Mouse (Mus musculus) limb, embryonic 15.5 days (tissue): ENCODE data around the gene Pax7. TPM values are rescaled to one million over a fixed set of nuclear protein-coding genes. Genes with fewer than 3 reads are reported as not detected.
A peak's percentile ranks its signal among the peaks of the same experiment; 100 is the strongest.

ENCODE experiments used
- ATAC-seq: fragments of 200-750 bp; cut with Nextera tagmentation; 2 replicates; pipeline ENCODE4 v1.8.0; 2017; ENCODE audit warnings: low read depth, moderate TSS enrichment; ENCODE audit not compliant: insufficient number of reproducible peaks, low FRiP score, low TSS enrichment
- H3K27ac ChIP-seq: fragments of 300-500 bp; sonication (generic); 2 replicates; pipeline ENCODE4 v1.5.1; 2015; ENCODE audit warnings: moderate library complexity, mild to moderate bottlenecking, inconsistent platforms
- H3K27me3 ChIP-seq: fragments of 300-500 bp; sonication (generic); 2 replicates; pipeline ENCODE4 v1.6.1; 2015; ENCODE audit warnings: inconsistent platforms
- H3K36me3 ChIP-seq: fragments of 300-500 bp; sonication (generic); 2 replicates; pipeline ENCODE4 v1.6.1; 2015; ENCODE audit warnings: inconsistent platforms
- H3K4me1 ChIP-seq: fragments of 300-500 bp; sonication (generic); 2 replicates; pipeline ENCODE4 v1.6.1; 2015; ENCODE audit warnings: inconsistent platforms
- H3K4me2 ChIP-seq: fragments of 300-500 bp; sonication (generic); 2 replicates; pipeline ENCODE4 v1.6.1; 2015; ENCODE audit warnings: mild to moderate bottlenecking, inconsistent platforms
- H3K4me3 ChIP-seq: fragments of 300-500 bp; sonication (generic); 2 replicates; pipeline ENCODE4 v1.5.1; 2015; ENCODE audit warnings: mild to moderate bottlenecking, inconsistent platforms
- H3K9ac ChIP-seq: fragments of 300-500 bp; sonication (generic); 2 replicates; pipeline ENCODE4 v1.6.1; 2015; ENCODE audit warnings: inconsistent platforms
- H3K9me3 ChIP-seq: fragments of 300-500 bp; sonication (generic); 2 replicates; pipeline ENCODE4 v1.6.1; 2016; ENCODE audit warnings: inconsistent platforms
- WGBS: fragments of 180-500 bp; shearing (Covaris S2); methylation state at CpG from one replicate; pipeline ENCODE4 v1.1.7; 2015; 5-methylcytosine and 5-hydroxymethylcytosine counted together
- polyA plus RNA-seq: library from polyadenylated mRNA; unstranded; fragments of >200 nt; fragmentation: Nextera tagmentation; extraction: Ambion mirVana; gene quantifications from 2 replicates; pipeline ENCODE4 v1.2.1, GENCODE M21; 2015

The Pax7 gene
- polyA plus RNA-seq, 1 experiment from 2014 or later: 0.38 TPM

DNA sequence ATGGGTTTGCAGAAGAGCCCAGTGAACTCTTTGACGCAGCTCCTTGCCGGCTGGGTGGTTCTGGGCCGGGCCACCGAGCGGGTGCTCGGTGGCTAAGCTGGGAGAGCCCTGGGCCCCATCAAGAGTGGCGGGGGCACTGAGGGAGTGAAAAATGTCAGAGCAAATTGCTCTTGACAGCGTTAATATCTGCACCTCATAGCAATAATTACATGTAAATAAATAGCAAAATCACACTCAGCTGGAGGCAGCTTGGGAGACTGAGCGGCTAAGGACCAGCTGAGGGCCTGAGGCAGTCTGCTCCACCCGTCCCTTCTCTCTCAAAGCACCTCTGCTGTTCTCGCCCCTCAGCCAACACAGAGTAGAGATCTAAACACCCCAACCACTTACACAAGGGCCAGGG, 72.6 kb downstream of the Pax7 start:
- no peaks in the 10 kb centered on the region for H3K9me3 ChIP-seq
- 54% methylated on average over 11 of the region's 11 CpGs for WGBS
- no peaks in the 10 kb centered on the region for H3K36me3 ChIP-seq
- ATAC-seq: no peak
- H3K4me3 ChIP-seq: no peak overlapping the region
- H3K9ac ChIP-seq: no peak overlapping the region
- H3K4me1 ChIP-seq: peaks cover 4% of the 10 kb centered on the region; the same call in 1 of the 2 replicates
- no peak overlapping the region for H3K4me2 ChIP-seq
- no peak overlapping the region for H3K27ac ChIP-seq
- peaks cover 78% of the 10 kb centered on the region for H3K27me3 ChIP-seq

DNA sequence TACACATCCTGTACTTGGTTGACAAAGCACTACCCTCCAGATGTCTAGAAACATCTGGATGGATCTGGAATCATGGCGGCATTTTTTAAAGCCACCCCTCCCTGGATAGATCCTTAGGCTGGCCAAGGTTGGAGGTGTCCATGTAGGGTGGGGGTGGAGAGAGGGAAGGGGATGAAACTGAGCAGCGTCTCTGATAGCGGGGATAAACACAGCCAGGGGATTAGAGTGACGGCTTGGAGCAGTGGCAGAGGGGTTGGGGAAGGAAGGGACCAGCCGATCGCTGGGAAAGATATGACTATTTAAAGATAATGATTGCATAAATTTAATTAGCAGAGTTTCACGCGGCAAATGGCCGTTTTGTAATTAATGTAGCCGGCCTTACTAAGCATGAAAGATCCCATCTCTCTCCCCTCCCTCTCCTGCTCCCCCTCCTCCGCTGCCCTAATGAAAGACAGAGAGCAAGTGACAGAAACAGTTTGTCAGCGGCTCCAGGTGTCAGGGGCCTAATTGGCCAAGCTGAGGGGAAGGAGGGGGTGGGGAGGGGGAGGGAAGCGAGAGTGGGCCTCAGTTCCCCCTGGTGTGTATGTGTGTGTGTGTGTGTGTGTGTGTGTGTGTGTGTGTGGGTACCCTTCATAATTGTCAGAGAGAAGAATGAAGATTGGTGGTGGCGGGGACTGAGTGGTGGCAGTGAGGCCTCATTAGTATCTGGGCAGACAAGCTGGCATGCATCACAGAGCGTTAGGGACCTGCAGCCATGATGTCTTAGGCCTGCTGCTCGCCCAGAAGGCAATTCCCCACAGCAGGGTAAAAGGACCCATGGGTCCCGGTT, 74.6 kb downstream of the Pax7 start:
- no peak overlapping the region for H3K4me2 ChIP-seq
- no peaks in the 10 kb centered on the region for H3K9me3 ChIP-seq
- H3K4me3 ChIP-seq: no peak overlapping the region
- H3K4me1 ChIP-seq: peaks cover 6% of the 10 kb centered on the region; the same call in 1 of the 2 replicates
- no peak overlapping the region for H3K9ac ChIP-seq
- WGBS: 12% methylated on average over 17 of the region's 17 CpGs
- ATAC-seq: no peak
- H3K36me3 ChIP-seq: no peaks in the 10 kb centered on the region
- peaks cover 72% of the 10 kb centered on the region for H3K27me3 ChIP-seq
- H3K27ac ChIP-seq: no peak overlapping the region

DNA sequence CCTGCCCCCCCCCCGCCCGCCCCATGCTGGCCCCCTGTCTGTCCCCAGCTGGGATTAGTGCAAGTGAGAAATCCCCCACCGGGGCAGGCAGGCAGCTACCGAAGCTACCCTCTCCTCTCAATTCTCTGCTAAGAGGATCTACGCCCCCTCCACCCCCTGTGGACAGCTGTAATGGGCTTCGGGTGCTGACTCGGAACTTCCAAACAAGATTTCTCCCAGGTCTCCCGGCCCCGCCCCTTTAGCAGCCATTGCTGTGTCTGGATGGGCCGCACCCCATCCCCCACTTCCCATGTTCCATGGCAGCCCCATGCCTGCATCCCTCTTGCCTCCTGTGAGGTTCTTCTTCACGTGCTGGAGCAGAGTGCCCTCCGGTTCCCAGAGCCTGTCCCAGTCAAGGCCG, 76.4 kb downstream of the Pax7 start:
- H3K9ac ChIP-seq: no peak overlapping the region
- ATAC-seq: no peak
- H3K4me1 ChIP-seq: peaks cover 6% of the 10 kb centered on the region; the same call in 1 of the 2 replicates
- no peak overlapping the region for H3K4me2 ChIP-seq
- 7% methylated on average over 12 of the region's 13 CpGs for WGBS
- H3K27ac ChIP-seq: no peak overlapping the region
- H3K27me3 ChIP-seq: peaks cover 54% of the 10 kb centered on the region
- no peaks in the 10 kb centered on the region for H3K9me3 ChIP-seq
- H3K36me3 ChIP-seq: no peaks in the 10 kb centered on the region
- no peak overlapping the region for H3K4me3 ChIP-seq

DNA sequence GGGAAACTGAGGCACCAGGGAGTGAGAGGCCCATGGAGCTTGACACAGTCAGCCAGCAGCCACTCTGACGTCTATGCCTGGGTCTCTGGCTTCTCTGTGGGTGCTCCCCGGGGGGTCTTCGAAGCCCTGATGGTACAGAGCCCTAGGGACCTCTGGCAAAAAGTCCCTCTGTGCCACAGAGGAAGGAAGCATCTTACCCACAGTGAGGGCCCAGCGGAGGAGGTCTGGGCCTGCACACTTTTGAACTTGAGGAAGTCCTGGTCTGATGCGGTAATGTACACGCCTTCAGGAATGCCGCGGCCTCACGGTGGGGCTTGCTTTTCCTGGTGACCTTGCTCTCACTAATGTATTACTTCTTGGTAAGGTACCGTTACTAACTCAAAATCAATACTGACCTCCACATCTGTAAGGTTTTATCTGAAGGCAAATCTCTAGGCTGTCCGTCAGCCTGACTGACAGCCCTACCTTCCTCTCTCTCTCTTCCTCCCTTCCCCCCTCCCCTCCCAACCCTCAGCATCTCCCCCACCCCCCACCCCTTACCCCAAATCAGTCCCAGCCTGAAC, 79.1 kb downstream of the Pax7 start:
- no peaks in the 10 kb centered on the region for H3K9me3 ChIP-seq
- H3K4me1 ChIP-seq: peaks cover 6% of the 10 kb centered on the region; the same call in 1 of the 2 replicates
- H3K9ac ChIP-seq: no peak overlapping the region
- H3K27me3 ChIP-seq: peaks cover 29% of the 10 kb centered on the region
- no peak overlapping the region for H3K4me3 ChIP-seq
- 32% methylated on average over 11 of the region's 11 CpGs for WGBS
- H3K27ac ChIP-seq: no peak overlapping the region
- H3K36me3 ChIP-seq: no peaks in the 10 kb centered on the region
- H3K4me2 ChIP-seq: no peak overlapping the region
- no peak for ATAC-seq

DNA sequence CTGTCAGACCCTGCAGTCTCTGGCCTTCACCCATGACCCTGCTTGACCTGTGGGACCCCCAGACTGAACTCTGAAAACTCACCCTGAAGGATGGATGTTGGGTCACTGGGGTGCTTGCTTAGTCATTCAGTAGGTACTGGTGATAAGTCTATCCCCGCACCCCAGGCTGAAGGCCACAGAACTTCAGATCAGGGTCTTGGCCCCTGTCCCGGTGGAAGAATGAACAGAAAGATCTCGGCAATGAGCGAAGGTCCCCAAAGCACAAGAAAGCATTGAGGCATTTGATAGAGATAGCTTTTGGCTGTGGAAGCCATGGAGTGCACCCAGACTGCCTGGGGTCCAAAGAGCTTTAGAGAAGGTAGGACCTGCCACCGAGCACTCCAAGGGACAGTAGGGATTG, 82.4 kb downstream of the Pax7 start:
- no peak for ATAC-seq
- Histone ChIP-seq H3K4me1 (0 out of 2 replicates have a peak, but pooled peaks cover 4% of the 10 kb centered on the region), H3K4me2 (no peak overlapping the region), H3K27ac (no peak overlapping the region), H3K27me3 (peaks cover 8% of the 10 kb centered on the region; the same call in 1 of the 2 replicates), H3K9me3 (no peaks in the 10 kb centered on the region), H3K4me3 (no peak overlapping the region), H3K36me3 (no peaks in the 10 kb centered on the region), H3K9ac (no peak overlapping the region)
- WGBS: 86% methylated on average over 5 of the region's 5 CpGs

DNA sequence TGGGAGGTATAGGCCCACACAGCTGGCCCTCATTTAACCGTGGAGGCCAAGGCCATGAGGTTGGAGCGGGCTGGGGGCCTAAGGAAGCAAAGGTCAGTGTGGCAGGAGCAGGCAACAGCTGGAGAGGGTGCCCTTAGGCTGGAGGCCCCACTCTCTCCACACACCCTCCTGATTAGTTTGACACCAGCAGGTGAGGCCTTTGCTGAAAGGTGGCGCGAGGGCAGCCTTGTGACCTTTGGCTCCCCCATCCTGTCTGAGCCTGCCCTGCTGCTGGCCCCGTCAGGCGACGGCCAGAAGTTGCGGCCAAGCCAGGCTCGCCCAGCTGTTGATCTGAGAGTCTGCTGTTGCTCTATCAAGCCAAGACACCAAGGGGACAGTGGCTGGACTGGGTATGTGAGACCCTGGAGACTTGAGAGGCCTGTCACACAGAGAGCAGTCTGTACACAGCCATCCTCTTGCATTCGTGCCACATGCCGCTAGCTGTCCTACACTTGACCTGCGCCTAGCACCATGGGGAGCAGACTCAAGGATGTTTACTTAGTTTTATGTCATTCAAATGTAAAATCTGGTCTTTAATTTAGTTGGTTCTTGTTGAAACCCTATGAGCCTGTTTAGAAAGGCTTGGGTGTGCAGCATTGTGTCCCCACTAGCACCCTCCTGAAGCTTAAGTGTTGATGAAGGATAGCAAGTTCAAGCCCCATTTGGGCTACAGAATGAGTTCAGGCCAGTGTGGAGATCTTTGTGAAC, 86.0 kb downstream of the Pax7 start:
- Histone ChIP-seq H3K9ac (no peak overlapping the region), H3K4me2 (no peak overlapping the region), H3K4me3 (no peak overlapping the region), H3K27ac (no peak overlapping the region), H3K4me1 (peaks cover 2% of the 10 kb centered on the region; the same call in 1 of the 2 replicates), H3K36me3 (no peaks in the 10 kb centered on the region), H3K9me3 (no peaks in the 10 kb centered on the region), H3K27me3 (0 out of 2 replicates have a peak, but pooled peaks cover 3% of the 10 kb centered on the region)
- 32% methylated on average over 12 of the region's 12 CpGs for WGBS
- ATAC-seq: no peak

DNA sequence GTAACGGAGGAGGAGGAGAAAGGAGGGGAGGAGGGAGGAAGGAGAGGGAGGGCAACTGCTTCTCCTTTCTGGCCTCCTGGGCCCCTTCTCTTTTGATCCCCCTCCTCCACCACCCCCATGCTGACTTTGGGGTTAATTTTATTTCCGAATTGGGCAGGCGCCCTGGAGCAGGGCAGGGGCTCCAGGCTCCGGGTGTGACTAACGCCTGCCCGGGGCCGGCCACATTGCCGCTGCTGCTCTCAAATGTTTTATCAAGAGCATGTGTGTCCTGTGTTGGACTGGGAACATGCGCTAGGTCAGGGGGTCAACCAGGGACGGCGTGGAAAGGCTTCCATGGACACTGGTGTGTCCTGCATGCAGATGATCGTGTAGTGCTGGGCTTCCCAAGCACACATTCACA, 87.2 kb downstream of the Pax7 start:
- 0 out of 2 replicates have a peak, but pooled peaks cover 3% of the 10 kb centered on the region for H3K27me3 ChIP-seq
- no peaks in the 10 kb centered on the region for H3K9me3 ChIP-seq
- H3K9ac ChIP-seq: no peak overlapping the region
- H3K4me1 ChIP-seq: peaks cover 2% of the 10 kb centered on the region; the same call in 1 of the 2 replicates
- H3K4me3 ChIP-seq: no peak overlapping the region
- ATAC-seq: no peak
- H3K27ac ChIP-seq: no peak overlapping the region
- H3K4me2 ChIP-seq: no peak overlapping the region
- H3K36me3 ChIP-seq: no peaks in the 10 kb centered on the region
- WGBS: 22% methylated on average over 12 of the region's 12 CpGs

DNA sequence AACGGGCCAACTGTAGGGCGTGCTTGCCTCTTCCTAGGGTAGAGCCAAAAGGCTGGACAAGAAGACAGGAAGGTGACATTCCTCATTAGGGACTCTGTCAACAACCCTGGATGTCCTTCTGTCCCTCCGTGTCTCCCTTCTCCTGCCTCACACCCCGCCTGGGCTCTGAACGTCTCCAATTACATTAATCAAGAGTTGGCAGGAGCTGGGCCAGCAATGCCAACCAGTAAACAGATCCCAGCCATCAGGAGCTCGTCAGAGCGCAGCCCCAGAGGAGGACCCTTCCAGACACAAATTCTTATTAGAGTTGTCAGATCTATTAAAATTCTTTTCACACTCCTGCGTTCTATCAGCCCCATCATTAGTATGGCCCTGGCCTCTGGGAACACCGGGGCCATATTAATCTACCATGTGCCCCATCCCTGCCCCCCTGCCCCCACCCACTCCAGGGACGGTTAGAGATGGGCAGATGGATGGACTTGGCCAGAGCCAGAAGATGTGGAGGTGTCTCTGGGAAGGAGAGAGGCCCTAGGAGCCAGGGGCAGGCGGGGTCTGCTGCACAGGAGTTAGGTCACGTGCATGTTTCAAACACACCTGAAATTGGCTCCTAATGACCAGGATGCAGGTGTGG, 88.4 kb downstream of the Pax7 start:
- no peak for ATAC-seq
- 0 out of 2 replicates have a peak, but pooled peaks cover 3% of the 10 kb centered on the region for H3K27me3 ChIP-seq
- no peaks in the 10 kb centered on the region for H3K36me3 ChIP-seq
- no peak overlapping the region for H3K27ac ChIP-seq
- peaks cover 2% of the 10 kb centered on the region; the same call in 1 of the 2 replicates for H3K4me1 ChIP-seq
- no peaks in the 10 kb centered on the region for H3K9me3 ChIP-seq
- WGBS: 47% methylated on average over 12 of the region's 12 CpGs
- no peak overlapping the region for H3K9ac ChIP-seq
- H3K4me3 ChIP-seq: no peak overlapping the region
- H3K4me2 ChIP-seq: no peak overlapping the region

DNA sequence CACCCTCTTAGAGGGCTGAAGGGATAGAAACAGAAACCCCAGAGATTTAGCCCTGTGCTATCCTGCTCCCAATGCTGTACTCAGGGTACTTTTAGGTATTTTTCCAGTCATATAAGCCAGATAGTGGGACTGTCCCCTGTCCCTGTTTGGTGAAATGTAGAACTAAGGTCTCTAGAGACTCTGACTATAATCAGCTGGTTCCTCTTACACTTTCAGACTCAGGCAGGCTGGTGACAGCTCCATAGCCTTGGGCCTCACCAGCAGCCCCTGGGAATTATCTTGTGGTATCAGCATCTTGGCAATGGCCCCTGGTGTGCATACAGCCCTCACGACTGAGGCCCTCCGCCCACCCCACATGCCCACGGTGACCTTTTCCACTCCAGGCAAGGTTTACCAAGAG, 89.7 kb downstream of the Pax7 start:
- Histone ChIP-seq H3K27me3 (0 out of 2 replicates have a peak, but pooled peaks cover 3% of the 10 kb centered on the region), H3K4me1 (peaks cover 2% of the 10 kb centered on the region; the same call in 1 of the 2 replicates), H3K4me2 (no peak overlapping the region), H3K9me3 (no peaks in the 10 kb centered on the region), H3K27ac (no peak overlapping the region), H3K4me3 (no peak overlapping the region), H3K9ac (no peak overlapping the region), H3K36me3 (no peaks in the 10 kb centered on the region)
- 74% methylated on average over 3 of the region's 3 CpGs for WGBS
- 0 out of 2 replicates have a peak, but pooled peaks have one; percentile 16 for ATAC-seq

DNA sequence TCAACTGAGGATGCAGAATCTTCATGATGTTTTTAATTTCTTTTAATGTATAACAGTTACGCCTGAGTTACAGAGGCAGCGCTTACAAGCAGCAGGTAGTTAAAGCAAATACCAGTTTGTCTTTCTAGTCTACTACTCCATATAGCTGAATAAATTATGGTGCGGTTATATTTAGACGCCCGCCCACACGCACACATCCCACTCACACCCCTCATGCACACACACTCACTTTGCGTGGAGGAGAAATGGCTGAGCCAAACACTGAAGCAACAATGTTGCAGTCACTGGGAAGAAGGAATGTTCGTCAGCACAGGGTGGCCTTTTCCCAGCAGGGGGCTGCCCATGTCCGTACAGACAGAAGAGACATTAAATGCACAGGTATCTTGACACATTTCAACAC, 96.3 kb downstream of the Pax7 start:
- no peak overlapping the region for H3K9ac ChIP-seq
- no peaks in the 10 kb centered on the region for H3K9me3 ChIP-seq
- H3K4me2 ChIP-seq: no peak overlapping the region
- WGBS: 82% methylated on average over 9 of the region's 9 CpGs
- no peak for ATAC-seq
- no peaks in the 10 kb centered on the region for H3K27me3 ChIP-seq
- no peak overlapping the region for H3K27ac ChIP-seq
- H3K4me1 ChIP-seq: no peaks in the 10 kb centered on the region
- no peak overlapping the region for H3K4me3 ChIP-seq
- H3K36me3 ChIP-seq: no peaks in the 10 kb centered on the region

DNA sequence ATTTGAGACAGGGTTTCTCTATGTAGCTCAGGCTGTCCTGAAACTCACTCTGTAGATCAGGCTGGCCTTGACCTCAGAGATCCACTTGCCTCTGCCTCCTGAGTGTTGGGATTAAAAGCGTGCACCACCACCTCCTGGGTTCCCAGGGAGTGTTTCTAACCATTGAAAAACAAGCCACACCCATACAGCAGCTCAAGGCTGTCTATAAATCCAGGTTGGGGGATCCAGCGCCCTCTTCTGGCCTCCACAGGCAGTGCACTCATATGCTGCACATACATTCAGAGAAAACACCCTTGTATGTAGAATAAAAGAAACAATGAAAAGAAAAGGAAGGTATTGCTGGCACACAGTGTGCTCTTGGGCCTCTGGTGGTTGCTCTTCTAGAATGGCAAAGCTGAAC, 106.2 kb downstream of the Pax7 start:
- H3K4me3 ChIP-seq: no peak overlapping the region
- H3K9ac ChIP-seq: no peak overlapping the region
- ATAC-seq: no peak
- H3K27me3 ChIP-seq: 0 out of 2 replicates have a peak, but pooled peaks cover 4% of the 10 kb centered on the region
- no peak overlapping the region for H3K27ac ChIP-seq
- H3K9me3 ChIP-seq: no peaks in the 10 kb centered on the region
- H3K4me2 ChIP-seq: no peak overlapping the region
- 57% methylated on average over 2 of the region's 2 CpGs for WGBS
- no peaks in the 10 kb centered on the region for H3K36me3 ChIP-seq
- H3K4me1 ChIP-seq: no peaks in the 10 kb centered on the region
